25 mouse cellular contexts compared by ENCODE assay signal in genomic region chr3:136863127-136863526, GRCm38 (mm10).
DNase-seq lines count a peak whose midpoint lies in the region; ATAC-seq and TF ChIP-seq lines count a peak whose summit lies in the region.
"Had no signal": no experiment of that assay in that cellular context is flagged by ENCODE, and none has a peak within 500 bp of the region (broad histone marks: within the 10 kb centered on the region; RNA-seq: fewer than 3 reads in every experiment).

No protein-coding gene starts in this region.

- WGBS in heart, postnatal 0 days = 90% methylated on average over 5 of the region's 5 CpGs
- WGBS in lung, embryonic 16.5 days = 81% methylated on average over 5 of the region's 5 CpGs

- 0 out of 2 replicates have a peak, but pooled peaks cover 3% of the 10 kb centered on the region for H3K4me1 ChIP-seq in heart, postnatal 0 days (ENCODE audit: control insufficient read depth, insufficient read depth)
- peaks cover 5% of the 10 kb centered on the region for H3K4me1 ChIP-seq in lung, embryonic 16.5 days (replicated peaks; ENCODE audit: control insufficient read depth, insufficient read depth, low read length)
- H3K4me1 ChIP-seq: neural tube, embryonic 12.5 days had no signal

- no peak overlapping the region for H3K27ac ChIP-seq in heart, postnatal 0 days (ENCODE audit: low read depth)
- H3K27ac ChIP-seq in lung, embryonic 16.5 days (ENCODE audit: low read length) = peak overlapping the region; percentile 19
- H3K27ac ChIP-seq: embryonic facial prominence, embryonic 15.5 days; heart, embryonic 10.5 days; kidney, postnatal 0 days; limb, embryonic 15.5 days; neural tube, embryonic 12.5 days had no signal

- no peaks in the 10 kb centered on the region for H3K27me3 ChIP-seq in heart, postnatal 0 days (ENCODE audit: control insufficient read depth, insufficient read depth, low read length)
- no peaks in the 10 kb centered on the region for H3K27me3 ChIP-seq in lung, embryonic 16.5 days (ENCODE audit: control insufficient read depth, insufficient read depth, low read depth, low read length)
- H3K27me3 ChIP-seq: embryonic facial prominence, embryonic 15.5 days; limb, embryonic 15.5 days; megakaryocyte, embryonic 14.5 days; neural tube, embryonic 12.5 days had no signal

- TF ChIP-seq CTCF in heart, postnatal 0 days (IDR thresholded peaks at IDR 0.05; ENCODE audit: low read depth) = 0 out of 2 replicates have a peak, but pooled peaks have one; percentile 14

- intact Hi-C loops in heart, postnatal 10 days (cut with DNase I) = no loop called here

- TF ChIP-seq EP300 in heart, postnatal 0 days (IDR thresholded peaks at IDR 0.05; ENCODE audit: low read depth) = no peak

- H3K9me3 ChIP-seq in heart, postnatal 0 days (replicated peaks; ENCODE audit: control insufficient read depth, low read length) = no peaks in the 10 kb centered on the region
- no peaks in the 10 kb centered on the region for H3K9me3 ChIP-seq in lung, embryonic 16.5 days (ENCODE audit: control insufficient read depth, low read length)
- H3K9me3 ChIP-seq: embryonic facial prominence, embryonic 15.5 days; heart, embryonic 10.5 days; limb, embryonic 15.5 days; megakaryocyte, embryonic 14.5 days; neural tube, embryonic 12.5 days had no signal

- H3K36me3 ChIP-seq in heart, postnatal 0 days (replicated peaks; ENCODE audit: control insufficient read depth, insufficient read depth, low read length) = no peaks in the 10 kb centered on the region
- H3K36me3 ChIP-seq in lung, embryonic 16.5 days (ENCODE audit: control insufficient read depth, insufficient read depth, low read length) = no peaks in the 10 kb centered on the region
- H3K36me3 ChIP-seq: embryonic facial prominence, embryonic 15.5 days; limb, embryonic 15.5 days; neural tube, embryonic 12.5 days had no signal

- no peak overlapping the region for H3K4me2 ChIP-seq in heart, postnatal 0 days (ENCODE audit: low read depth, low read length)
- H3K4me2 ChIP-seq in lung, embryonic 16.5 days (ENCODE audit: low read depth, low read length) = no peak overlapping the region
- H3K4me2 ChIP-seq: embryonic facial prominence, embryonic 15.5 days; limb, embryonic 15.5 days; lung, embryonic 14.5 days; neural tube, embryonic 12.5 days had no signal

- H3K9ac ChIP-seq in heart, postnatal 0 days (replicated peaks; ENCODE audit: low read depth, low read length) = no peak overlapping the region
- H3K9ac ChIP-seq in lung, embryonic 16.5 days (ENCODE audit: low read length) = no peak overlapping the region
- H3K9ac ChIP-seq: embryonic facial prominence, embryonic 15.5 days; limb, embryonic 15.5 days; lung, embryonic 14.5 days; neural tube, embryonic 12.5 days had no signal

- no peak overlapping the region for H3K4me3 ChIP-seq in heart, postnatal 0 days (ENCODE audit: low read depth, low read length)
- no peak overlapping the region for H3K4me3 ChIP-seq in lung, embryonic 16.5 days (ENCODE audit: low read length)
- H3K4me3 ChIP-seq: embryonic facial prominence, embryonic 15.5 days; heart, embryonic 10.5 days; limb, embryonic 15.5 days; megakaryocyte, embryonic 14.5 days; neural tube, embryonic 12.5 days had no signal

- ATAC-seq in CD4-positive, CD25-positive, alpha-beta regulatory T cell, adult 4 months = no peak
- ATAC-seq in heart, postnatal 0 days (ENCODE audit: insufficient read depth, low read depth) = no peak
- peak; percentile 22; the same call in 1 of the 2 replicates for ATAC-seq in lung, embryonic 16.5 days (ENCODE audit: low read depth)
- ATAC-seq in megakaryocyte progenitor cell, adult 5-6 weeks (replicated peaks; ENCODE audit: poor library complexity) = peak; percentile 50; the same call in 1 of the 2 replicates
- ATAC-seq: hindbrain, embryonic 16.5 days had no signal

- peak; percentile 9 for DNase-seq in CD4-positive, CD25-positive, alpha-beta regulatory T cell, adult 2 months (ENCODE audit: low read depth, low spot score)
- DNase-seq in heart, postnatal 0 days (ENCODE audit: low spot score) = no peak
- no peak for DNase-seq in heart, postnatal 10 days
- no peak for DNase-seq in lung, postnatal 10 days
- no peak for DNase-seq in urinary bladder, postnatal 14 days (ENCODE audit: low spot score)
- DNase-seq: adrenal gland, postnatal 36 days; cerebellum, adult 18-20 months; cerebellum, postnatal 25 days; gastrocnemius, postnatal 25 days; heart, postnatal 36 days; kidney, adult 11 months; layer of hippocampus, postnatal 36 days; lung, embryonic 14.5 days; right cerebral cortex, adult 18-20 months; thymus, postnatal 25 days had no signal

Comparison
In these comparisons a context has a peak if more than half of its experiments do, and no peak if none do; other contexts are left out.
1. ATAC-seq: peak in lung, embryonic 16.5 days (single experiment) and megakaryocyte progenitor cell, adult 5-6 weeks (single experiment); none in CD4-positive, CD25-positive, alpha-beta regulatory T cell, adult 4 months (single experiment) and heart, postnatal 0 days (single experiment).